Mouse (Mus musculus): ENCODE measurements around the gene 4430402I18Rik. TPM values are rescaled to one million over a fixed set of nuclear protein-coding genes. Genes with fewer than 3 reads are reported as not detected.

4430402I18Rik gene
- total RNA-seq (2014; rRNA removed) (1.9 and 2.1 TPM in 2 replicates), polyA plus RNA-seq (2015; fragmentation: Nextera tagmentation; extraction: Ambion mirVana) (4.1 and 4.7 TPM in 2 replicates)

DNA sequence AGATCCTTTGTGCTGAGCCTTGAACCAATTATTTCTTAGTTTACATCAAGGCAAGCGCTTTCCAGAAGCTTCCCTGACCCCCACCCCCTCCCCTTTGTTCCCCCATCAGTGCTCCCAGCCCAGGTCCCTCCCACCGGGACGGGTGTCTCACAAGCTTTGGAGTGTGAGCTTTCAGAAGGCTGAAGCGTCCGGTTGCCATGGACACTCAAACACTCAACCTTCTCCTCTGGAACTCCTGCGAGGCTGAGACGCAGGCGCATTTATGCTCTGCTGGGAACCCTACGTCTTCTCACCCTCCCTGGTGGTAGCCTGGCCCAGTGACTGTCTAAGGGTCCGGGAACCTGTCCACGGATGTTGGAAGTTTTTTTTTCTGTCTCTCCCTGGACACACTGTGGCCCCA lies at the start of gene 4430402I18Rik:
TSS of gene 4430402I18Rik (minus strand) at position 149 of the 400 bp plus-strand sequence.
- H3K27ac ChIP-seq (ENCODE audit: low read depth, low read length) = no peak within 1 kb of the TSS
- H3K9me3 ChIP-seq (ENCODE audit: low read length) = no peaks in the 10 kb centered on the region
- H3K4me1 ChIP-seq (ENCODE audit: insufficient read depth) = peaks cover 6% of the 10 kb centered on the region
- H3K9ac ChIP-seq = peak within 1 kb of the TSS; percentile 10; the same call in 1 of the 2 replicates
- no peaks in the 10 kb centered on the region for H3K36me3 ChIP-seq (ENCODE audit: insufficient read depth)
- peak within 1 kb of the TSS; percentile 12; the same call in 1 of the 2 replicates for H3K4me3 ChIP-seq (ENCODE audit: low read depth, low read length)
- ATAC-seq (peak; percentile 54), DNase-seq (peak; percentile 47)
- no peak for TF ChIP-seq CTCF (IDR thresholded peaks at IDR 0.05; ENCODE audit: low read depth)
- 4% methylated on average over 11 of the region's 11 CpGs for WGBS
- peak within 1 kb of the TSS; percentile 29 for H3K4me2 ChIP-seq (ENCODE audit: low read depth)
- no peaks in the 10 kb centered on the region for H3K27me3 ChIP-seq (ENCODE audit: insufficient read depth, low read length)

DNA sequence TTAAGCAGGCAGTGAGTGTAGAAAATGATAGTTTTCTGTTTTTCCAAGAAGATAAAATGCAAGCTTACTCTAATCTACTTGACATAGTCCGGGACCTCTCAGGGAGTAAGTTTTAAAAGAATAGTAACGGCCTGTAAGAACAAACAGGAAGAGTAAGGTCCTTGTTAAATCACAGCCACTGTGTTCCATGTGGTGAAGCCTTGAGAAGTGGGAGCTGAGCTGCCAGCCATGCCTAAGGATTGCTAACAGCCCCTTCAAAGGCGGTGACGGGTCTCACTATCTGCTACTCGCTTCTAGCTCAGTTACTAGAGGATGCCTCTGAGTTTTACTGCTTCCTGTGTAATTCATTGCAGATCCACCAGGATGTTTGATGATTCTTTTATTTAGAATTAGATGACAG lies 49.2 kb upstream of the 4430402I18Rik start:
- no peak overlapping the region for H3K4me2 ChIP-seq (ENCODE audit: low read depth)
- H3K27ac ChIP-seq (ENCODE audit: low read depth, low read length) = no peak overlapping the region
- H3K27me3 ChIP-seq (ENCODE audit: insufficient read depth, low read length) = no peaks in the 10 kb centered on the region
- H3K4me3 ChIP-seq (ENCODE audit: low read depth, low read length) = no peak overlapping the region
- TF ChIP-seq CTCF (IDR thresholded peaks at IDR 0.05; ENCODE audit: low read depth) = no peak
- DNase-seq = no peak
- peaks cover 55% of the 10 kb centered on the region for H3K36me3 ChIP-seq (ENCODE audit: insufficient read depth)
- H3K9ac ChIP-seq = no peak overlapping the region
- H3K4me1 ChIP-seq (ENCODE audit: insufficient read depth) = no peaks in the 10 kb centered on the region
- no peak for ATAC-seq
- no peaks in the 10 kb centered on the region for H3K9me3 ChIP-seq (ENCODE audit: low read length)
- 86% methylated on average over 5 of the region's 5 CpGs for WGBS

DNA sequence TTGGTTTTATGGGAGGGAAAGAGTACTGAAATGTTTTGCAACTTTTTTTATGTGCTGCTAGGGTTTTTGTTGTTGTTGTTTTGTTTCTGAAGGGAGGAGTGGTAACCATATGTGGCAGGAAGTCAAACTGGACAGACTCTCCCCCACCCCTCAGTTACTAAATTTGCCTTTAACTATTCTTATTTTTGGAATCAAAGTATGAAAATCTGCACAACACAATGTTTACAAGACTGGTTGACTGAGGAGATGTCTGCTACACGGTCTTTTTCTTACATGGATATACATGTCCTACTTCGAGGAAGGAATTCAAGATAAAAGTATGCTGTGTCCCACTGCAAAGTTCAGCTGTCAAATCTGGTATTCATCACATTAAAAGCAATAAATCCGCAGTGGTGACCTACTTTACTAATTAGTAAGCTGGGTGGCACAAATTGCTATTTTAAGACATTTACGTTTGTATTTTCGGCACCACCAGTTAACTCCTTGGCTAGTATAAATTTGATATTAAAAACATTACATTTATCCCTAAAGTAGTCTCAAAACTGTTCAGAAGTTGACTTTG lies 48.7 kb upstream of the 4430402I18Rik start:
- no peak for ATAC-seq
- Histone ChIP-seq H3K27me3 (ENCODE audit: insufficient read depth, low read length) (no peaks in the 10 kb centered on the region), H3K4me3 (ENCODE audit: low read depth, low read length) (no peak overlapping the region), H3K9ac (no peak overlapping the region), H3K4me2 (ENCODE audit: low read depth) (no peak overlapping the region), H3K36me3 (ENCODE audit: insufficient read depth) (peaks cover 56% of the 10 kb centered on the region), H3K4me1 (ENCODE audit: insufficient read depth) (no peaks in the 10 kb centered on the region), H3K9me3 (ENCODE audit: low read length) (no peaks in the 10 kb centered on the region), H3K27ac (ENCODE audit: low read depth, low read length) (no peak overlapping the region)
- DNase-seq = no peak
- no peak for TF ChIP-seq CTCF (IDR thresholded peaks at IDR 0.05; ENCODE audit: low read depth)
- WGBS = 89% methylated on average over 5 of the region's 5 CpGs

DNA sequence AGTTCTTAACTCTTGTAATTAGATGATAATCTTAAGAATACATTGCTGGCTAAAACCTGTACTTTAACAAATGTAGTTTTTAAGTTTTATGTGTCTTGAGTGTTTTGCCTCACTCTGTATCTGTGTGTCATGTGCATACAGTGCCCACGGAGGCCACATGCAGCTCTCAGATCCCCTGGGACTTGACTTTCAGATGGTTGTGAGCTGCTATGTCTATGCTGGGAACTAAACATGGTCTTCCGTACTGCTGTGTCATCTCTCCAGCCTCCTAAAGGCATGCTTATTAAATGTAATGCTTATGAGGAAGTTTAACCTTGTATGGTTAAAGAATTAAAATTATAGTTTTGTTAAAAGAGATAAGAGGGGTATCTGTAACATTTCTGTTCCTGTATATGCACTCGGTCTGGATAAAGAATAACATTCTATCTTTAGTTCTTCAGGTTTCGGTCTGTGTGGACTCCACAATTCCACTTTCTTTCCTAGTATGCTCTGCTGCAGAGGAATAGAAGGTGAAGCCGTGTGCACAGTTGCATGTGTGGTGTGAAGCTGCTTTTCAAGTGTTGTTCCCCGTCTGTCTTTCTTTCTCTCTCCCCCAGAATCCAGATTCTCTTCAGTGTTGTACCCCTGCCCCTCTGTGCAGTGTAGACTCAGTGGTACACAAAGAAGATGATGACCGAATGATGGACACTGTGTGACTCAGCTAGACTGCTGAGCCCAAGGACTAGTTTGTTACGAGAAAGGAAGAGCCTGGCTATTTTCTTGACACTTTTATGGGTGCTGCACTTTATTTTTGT lies 48.0 kb upstream of the 4430402I18Rik start:
- Histone ChIP-seq H3K4me3 (ENCODE audit: low read depth, low read length) (no peak overlapping the region), H3K27ac (ENCODE audit: low read depth, low read length) (no peak overlapping the region), H3K4me2 (ENCODE audit: low read depth) (no peak overlapping the region), H3K36me3 (ENCODE audit: insufficient read depth) (peaks cover 59% of the 10 kb centered on the region), H3K4me1 (ENCODE audit: insufficient read depth) (no peaks in the 10 kb centered on the region), H3K9ac (no peak overlapping the region), H3K27me3 (ENCODE audit: insufficient read depth, low read length) (no peaks in the 10 kb centered on the region), H3K9me3 (ENCODE audit: low read length) (no peaks in the 10 kb centered on the region)
- TF ChIP-seq CTCF (IDR thresholded peaks at IDR 0.05; ENCODE audit: low read depth) = no peak
- DNase-seq = no peak
- no peak for ATAC-seq
- 91% methylated on average over 8 of the region's 8 CpGs for WGBS

DNA sequence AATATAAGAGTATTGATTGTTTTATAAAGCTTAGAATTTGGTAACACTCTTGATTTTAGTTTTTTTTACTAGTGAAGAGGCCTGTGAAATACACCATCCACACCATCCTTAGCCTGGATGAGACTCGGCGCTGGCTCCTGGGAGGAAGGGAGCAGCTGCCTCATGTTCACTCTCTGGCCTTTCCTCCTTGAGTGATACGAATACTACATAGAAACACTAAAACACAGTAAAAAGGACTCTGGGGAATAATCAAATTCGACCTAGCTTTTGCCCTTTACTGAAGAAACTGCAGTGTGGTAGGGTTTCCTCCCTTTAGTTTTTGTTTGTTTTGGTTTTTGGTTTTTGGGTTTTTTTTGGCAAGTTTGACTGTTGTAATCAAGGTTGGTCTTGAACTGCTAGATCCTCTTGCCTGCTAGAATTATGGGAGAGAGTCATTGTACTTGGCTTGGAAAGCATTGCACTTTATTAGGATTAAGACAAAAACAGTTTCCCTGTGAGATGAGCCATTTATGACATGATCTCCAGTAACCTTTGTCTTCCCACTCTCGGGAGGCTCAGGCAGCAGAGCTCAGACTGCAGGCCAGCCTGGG lies 47.0 kb upstream of the 4430402I18Rik start:
- H3K36me3 ChIP-seq (ENCODE audit: insufficient read depth) = peaks cover 51% of the 10 kb centered on the region
- H3K4me1 ChIP-seq (ENCODE audit: insufficient read depth) = no peaks in the 10 kb centered on the region
- no peak overlapping the region for H3K9ac ChIP-seq
- H3K4me2 ChIP-seq (ENCODE audit: low read depth) = no peak overlapping the region
- H3K27ac ChIP-seq (ENCODE audit: low read depth, low read length) = no peak overlapping the region
- 89% methylated on average over 5 of the region's 5 CpGs for WGBS
- no peaks in the 10 kb centered on the region for H3K9me3 ChIP-seq (ENCODE audit: low read length)
- no peak for ATAC-seq
- TF ChIP-seq CTCF (IDR thresholded peaks at IDR 0.05; ENCODE audit: low read depth) = no peak
- H3K4me3 ChIP-seq (ENCODE audit: low read depth, low read length) = no peak overlapping the region
- H3K27me3 ChIP-seq (ENCODE audit: insufficient read depth, low read length) = no peaks in the 10 kb centered on the region
- no peak for DNase-seq

DNA sequence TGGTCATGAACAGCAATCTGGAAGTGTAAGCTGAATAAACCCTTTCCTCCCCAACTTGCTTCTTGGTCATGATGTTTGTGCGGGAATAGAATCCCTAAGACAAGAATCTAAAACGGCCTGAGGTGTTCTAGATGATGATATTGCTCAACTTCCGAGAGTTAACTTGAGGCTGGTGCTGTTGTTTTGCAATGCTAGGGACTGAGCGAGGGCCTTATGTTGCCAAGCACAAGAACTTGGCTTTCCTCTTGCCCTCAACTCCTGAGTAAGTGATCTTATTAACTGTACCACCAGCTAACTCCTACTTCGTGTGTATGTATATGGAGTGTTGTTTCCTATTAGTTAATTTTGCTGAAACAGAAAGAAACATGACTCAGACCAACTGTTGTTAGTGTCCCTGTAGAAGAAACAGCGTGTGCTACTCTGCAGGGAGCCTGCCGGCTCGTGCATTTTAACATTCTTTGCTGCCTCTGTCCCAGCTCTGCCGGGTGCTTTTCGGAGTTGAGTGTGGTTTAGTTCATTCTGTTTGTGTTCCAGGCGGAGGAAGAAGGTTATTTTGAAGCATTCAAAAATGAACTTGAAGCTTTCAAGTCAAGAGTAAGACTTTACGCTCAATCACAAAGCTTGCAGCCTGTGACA lies 43.9 kb upstream of the 4430402I18Rik start:
- Histone ChIP-seq H3K27ac (ENCODE audit: low read depth, low read length) (no peak overlapping the region), H3K36me3 (ENCODE audit: insufficient read depth) (peaks cover 58% of the 10 kb centered on the region), H3K9ac (no peak overlapping the region), H3K4me3 (ENCODE audit: low read depth, low read length) (no peak overlapping the region), H3K27me3 (ENCODE audit: insufficient read depth, low read length) (no peaks in the 10 kb centered on the region), H3K9me3 (ENCODE audit: low read length) (no peaks in the 10 kb centered on the region), H3K4me2 (ENCODE audit: low read depth) (no peak overlapping the region), H3K4me1 (ENCODE audit: insufficient read depth) (no peaks in the 10 kb centered on the region)
- 91% methylated on average over 12 of the region's 12 CpGs for WGBS
- ATAC-seq (no peak), DNase-seq (no peak)
- no peak for TF ChIP-seq CTCF (IDR thresholded peaks at IDR 0.05; ENCODE audit: low read depth)
